Mouse (Mus musculus): ENCODE results near the gene Pla2g4b. TPM values are rescaled to one million over a fixed set of nuclear protein-coding genes. Genes with fewer than 3 reads are reported as not detected.

Pla2g4b gene
- polyA plus RNA-seq, 1 experiment from 2014 or later, result 1.3 TPM

- H3K27me3 ChIP-seq (ENCODE audit: control insufficient read depth, insufficient read depth, low read length), result no peaks in the 10 kb centered on the region
- H3K9me3 ChIP-seq (ENCODE audit: control insufficient read depth, low read length), result no peaks in the 10 kb centered on the region
- no peak overlapping the region for H3K9ac ChIP-seq (ENCODE audit: low read depth, low read length)
- H3K36me3 ChIP-seq (ENCODE audit: control insufficient read depth, insufficient read depth, low read length), result peaks cover 7% of the 10 kb centered on the region; the same call in 1 of the 2 replicates
- H3K27ac ChIP-seq (ENCODE audit: low read depth, low read length), result no peak overlapping the region
- WGBS, result 26% methylated on average over 4 of the region's 4 CpGs
- H3K4me1 ChIP-seq (ENCODE audit: control insufficient read depth, insufficient read depth, low read length), result no peaks in the 10 kb centered on the region
- H3K4me3 ChIP-seq (ENCODE audit: low read length), result no peak overlapping the region
- ATAC-seq (ENCODE audit: low FRiP score, low TSS enrichment), result no peak
- H3K4me2 ChIP-seq (replicated peaks; ENCODE audit: low read depth, low read length), result no peak overlapping the region
Observed at GRCm38 (mm10) chr2:120008672-120009071, 24.5 kb upstream of the Pla2g4b start.

DNA sequence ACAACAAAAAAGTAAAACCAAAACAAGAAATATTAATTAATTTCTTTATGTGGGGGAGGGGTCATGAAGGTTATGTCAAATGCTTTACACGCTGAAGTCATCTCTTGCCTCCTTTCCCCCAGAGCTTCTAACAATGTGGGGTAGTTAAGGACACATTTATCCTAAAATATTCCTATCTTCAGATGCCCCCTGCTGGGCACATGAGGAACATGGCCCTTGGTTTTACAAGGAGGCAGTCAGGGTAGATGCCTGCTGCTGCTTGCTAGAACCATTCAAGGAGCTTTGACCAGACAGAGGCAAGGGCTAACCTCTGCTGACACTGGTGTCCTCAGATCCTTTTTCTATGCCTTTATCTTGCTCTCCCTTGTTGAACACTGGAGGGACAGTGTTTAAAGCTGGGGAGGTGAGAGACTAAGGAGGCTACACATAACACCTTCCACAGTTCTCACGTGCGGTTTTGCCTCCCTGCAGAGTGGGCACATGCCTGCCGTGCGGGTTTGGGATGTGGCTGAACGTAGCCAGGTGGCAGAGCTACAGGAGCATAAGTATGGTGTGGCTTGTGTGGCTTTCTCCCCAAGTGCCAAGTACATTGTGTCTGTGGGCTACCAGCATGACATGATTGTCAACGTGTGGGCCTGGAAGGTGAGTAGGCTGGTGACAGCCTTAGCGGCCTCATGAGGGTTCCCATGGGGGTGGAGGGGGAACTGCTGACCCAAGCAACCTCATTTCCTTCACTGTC lies 21.6 kb upstream of the Pla2g4b start:
- 83% methylated on average over 8 of the region's 8 CpGs for WGBS
- H3K4me3 ChIP-seq (ENCODE audit: low read length), result no peak overlapping the region
- H3K9ac ChIP-seq (ENCODE audit: low read depth, low read length), result no peak overlapping the region
- H3K9me3 ChIP-seq (ENCODE audit: control insufficient read depth, low read length), result no peaks in the 10 kb centered on the region
- no peaks in the 10 kb centered on the region for H3K27me3 ChIP-seq (ENCODE audit: control insufficient read depth, insufficient read depth, low read length)
- ATAC-seq (ENCODE audit: low FRiP score, low TSS enrichment), result 0 out of 2 replicates have a peak, but pooled peaks have one; percentile 49
- H3K27ac ChIP-seq (ENCODE audit: low read depth, low read length), result no peak overlapping the region
- no peak overlapping the region for H3K4me2 ChIP-seq (replicated peaks; ENCODE audit: low read depth, low read length)
- H3K4me1 ChIP-seq (ENCODE audit: control insufficient read depth, insufficient read depth, low read length), result no peaks in the 10 kb centered on the region
- H3K36me3 ChIP-seq (ENCODE audit: control insufficient read depth, insufficient read depth, low read length), result peaks cover 28% of the 10 kb centered on the region

- H3K9me3 ChIP-seq (ENCODE audit: control insufficient read depth, low read length), result no peaks in the 10 kb centered on the region
- WGBS, result 70% methylated on average over 13 of the region's 13 CpGs
- H3K9ac ChIP-seq (ENCODE audit: low read depth, low read length), result no peak overlapping the region
- no peaks in the 10 kb centered on the region for H3K27me3 ChIP-seq (ENCODE audit: control insufficient read depth, insufficient read depth, low read length)
- H3K4me2 ChIP-seq (replicated peaks; ENCODE audit: low read depth, low read length), result no peak overlapping the region
- H3K36me3 ChIP-seq (ENCODE audit: control insufficient read depth, insufficient read depth, low read length), result peaks cover 39% of the 10 kb centered on the region
- no peak overlapping the region for H3K27ac ChIP-seq (ENCODE audit: low read depth, low read length)
- H3K4me3 ChIP-seq (ENCODE audit: low read length), result no peak overlapping the region
- no peak for ATAC-seq (ENCODE audit: low FRiP score, low TSS enrichment)
- H3K4me1 ChIP-seq (ENCODE audit: control insufficient read depth, insufficient read depth, low read length), result no peaks in the 10 kb centered on the region
Observed at GRCm38 (mm10) chr2:120012924-120013323, 20.3 kb upstream of the Pla2g4b start.

- peaks cover 49% of the 10 kb centered on the region for H3K36me3 ChIP-seq (ENCODE audit: control insufficient read depth, insufficient read depth, low read length)
- no peak overlapping the region for H3K4me2 ChIP-seq (replicated peaks; ENCODE audit: low read depth, low read length)
- no peaks in the 10 kb centered on the region for H3K4me1 ChIP-seq (ENCODE audit: control insufficient read depth, insufficient read depth, low read length)
- ATAC-seq (ENCODE audit: low FRiP score, low TSS enrichment), result no peak
- WGBS, result 91% methylated on average over 2 of the region's 2 CpGs
- no peak overlapping the region for H3K9ac ChIP-seq (ENCODE audit: low read depth, low read length)
- no peak overlapping the region for H3K27ac ChIP-seq (ENCODE audit: low read depth, low read length)
- H3K9me3 ChIP-seq (ENCODE audit: control insufficient read depth, low read length), result no peaks in the 10 kb centered on the region
- no peaks in the 10 kb centered on the region for H3K27me3 ChIP-seq (ENCODE audit: control insufficient read depth, insufficient read depth, low read length)
- no peak overlapping the region for H3K4me3 ChIP-seq (ENCODE audit: low read length)
Observed at GRCm38 (mm10) chr2:120013831-120014486, 19.3 kb upstream of the Pla2g4b start.

DNA sequence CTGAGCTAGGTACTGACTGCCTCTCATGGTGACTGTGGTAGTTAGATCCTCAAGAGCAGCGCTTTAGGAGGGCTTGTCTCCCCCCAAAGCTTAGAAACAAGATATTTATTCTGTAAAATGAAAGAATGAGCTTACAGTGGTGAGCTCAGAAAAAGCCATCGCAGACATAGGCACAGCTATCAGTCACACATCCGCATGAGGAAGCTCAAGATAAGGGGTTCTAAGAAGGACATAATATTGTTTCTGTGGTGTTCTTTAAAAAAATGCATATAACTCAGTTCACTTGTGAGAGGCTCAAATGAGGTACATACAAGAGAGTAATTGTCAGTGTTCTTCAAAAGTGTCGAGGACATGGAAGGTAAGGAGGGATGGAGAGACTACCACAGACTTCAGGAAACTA lies 17.3 kb upstream of the Pla2g4b start:
- H3K9ac ChIP-seq (ENCODE audit: low read depth, low read length), result no peak overlapping the region
- H3K9me3 ChIP-seq (ENCODE audit: control insufficient read depth, low read length), result no peaks in the 10 kb centered on the region
- 94% methylated on average over 4 of the region's 4 CpGs for WGBS
- ATAC-seq (ENCODE audit: low FRiP score, low TSS enrichment), result no peak
- H3K36me3 ChIP-seq (ENCODE audit: control insufficient read depth, insufficient read depth, low read length), result peaks cover 64% of the 10 kb centered on the region
- no peaks in the 10 kb centered on the region for H3K4me1 ChIP-seq (ENCODE audit: control insufficient read depth, insufficient read depth, low read length)
- H3K4me2 ChIP-seq (replicated peaks; ENCODE audit: low read depth, low read length), result no peak overlapping the region
- no peak overlapping the region for H3K4me3 ChIP-seq (ENCODE audit: low read length)
- H3K27me3 ChIP-seq (ENCODE audit: control insufficient read depth, insufficient read depth, low read length), result no peaks in the 10 kb centered on the region
- no peak overlapping the region for H3K27ac ChIP-seq (ENCODE audit: low read depth, low read length)

- H3K27me3 ChIP-seq (ENCODE audit: control insufficient read depth, insufficient read depth, low read length), result no peaks in the 10 kb centered on the region
- WGBS, result 92% methylated on average over 12 of the region's 12 CpGs
- H3K36me3 ChIP-seq (ENCODE audit: control insufficient read depth, insufficient read depth, low read length), result peaks cover 81% of the 10 kb centered on the region
- no peak for ATAC-seq (ENCODE audit: low FRiP score, low TSS enrichment)
- H3K4me2 ChIP-seq (replicated peaks; ENCODE audit: low read depth, low read length), result no peak overlapping the region
- H3K27ac ChIP-seq (ENCODE audit: low read depth, low read length), result no peak overlapping the region
- H3K9me3 ChIP-seq (ENCODE audit: control insufficient read depth, low read length), result no peaks in the 10 kb centered on the region
- no peaks in the 10 kb centered on the region for H3K4me1 ChIP-seq (ENCODE audit: control insufficient read depth, insufficient read depth, low read length)
- no peak overlapping the region for H3K4me3 ChIP-seq (ENCODE audit: low read length)
- no peak overlapping the region for H3K9ac ChIP-seq (ENCODE audit: low read depth, low read length)
Observed at GRCm38 (mm10) chr2:120017599-120017998, 15.6 kb upstream of the Pla2g4b start.

GRCm38 (mm10) chr2:120024337-120024736 lies 8.9 kb upstream of the Pla2g4b start:
- Histone ChIP-seq H3K27me3 (ENCODE audit: control insufficient read depth, insufficient read depth, low read length) (no peaks in the 10 kb centered on the region), H3K9me3 (ENCODE audit: control insufficient read depth, low read length) (no peaks in the 10 kb centered on the region), H3K36me3 (ENCODE audit: control insufficient read depth, insufficient read depth, low read length) (peaks cover 60% of the 10 kb centered on the region), H3K4me2 (replicated peaks; ENCODE audit: low read depth, low read length) (no peak overlapping the region), H3K4me3 (ENCODE audit: low read length) (no peak overlapping the region), H3K27ac (ENCODE audit: low read depth, low read length) (no peak overlapping the region), H3K4me1 (ENCODE audit: control insufficient read depth, insufficient read depth, low read length) (peaks cover 4% of the 10 kb centered on the region; the same call in 1 of the 2 replicates), H3K9ac (ENCODE audit: low read depth, low read length) (no peak overlapping the region)
- 81% methylated on average over 5 of the region's 5 CpGs for WGBS
- ATAC-seq (ENCODE audit: low FRiP score, low TSS enrichment), result no peak

DNA sequence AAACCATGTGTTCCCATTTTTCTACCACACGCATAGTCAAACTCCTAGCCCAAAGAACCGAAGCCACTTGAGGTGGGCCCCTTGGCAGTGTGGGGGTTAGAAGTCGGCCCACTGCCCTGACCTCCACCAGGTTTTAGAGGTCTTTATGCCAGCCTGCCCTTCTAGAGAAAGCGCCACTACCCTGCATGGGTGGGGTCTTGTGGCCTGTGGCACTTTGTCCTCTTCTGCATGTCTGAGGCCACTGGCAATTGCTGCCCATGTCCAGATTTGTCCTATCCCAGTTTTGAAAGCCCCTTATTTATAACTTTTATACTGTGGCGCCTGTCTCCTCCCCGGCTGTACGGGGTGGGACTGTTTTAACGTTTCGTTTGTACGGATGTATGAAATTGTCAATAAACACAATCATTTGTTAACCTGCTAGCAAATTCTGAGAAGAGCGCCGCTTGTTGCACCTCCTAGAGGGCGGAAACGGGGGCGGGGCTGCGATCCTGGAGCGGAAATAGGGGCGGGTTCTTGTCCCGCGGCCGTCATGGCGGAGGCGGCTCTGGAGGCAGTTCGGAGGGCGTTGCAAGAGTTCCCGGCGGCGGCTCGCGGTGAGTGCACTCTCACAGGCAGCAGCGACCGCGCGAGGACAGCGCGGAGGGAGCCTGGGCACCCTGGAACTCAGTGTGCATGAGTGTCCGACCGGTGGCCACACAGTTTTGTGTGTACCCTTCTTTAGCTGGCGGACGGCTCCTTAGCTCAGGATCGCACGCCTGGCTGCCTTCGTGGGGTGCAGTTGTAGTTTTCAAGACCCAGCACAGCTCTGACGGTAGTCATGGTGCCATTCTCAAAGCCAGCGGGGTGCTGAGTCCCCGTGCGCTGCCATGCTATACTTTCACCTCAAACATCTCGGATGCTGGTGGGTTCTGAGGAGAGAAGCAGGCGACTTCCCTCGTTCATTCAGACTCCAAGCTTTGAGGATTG lies 6.0 kb upstream of the Pla2g4b start, which contains the start of the genes Jmjd7 and Gm28042:
Gene Jmjd7, plus strand, starts transcription at position 500 of the 966 bp plus-strand sequence.
Gene Gm28042, plus strand, starts transcription at position 510 of the 966 bp plus-strand sequence.
- Histone ChIP-seq H3K4me2 (replicated peaks; ENCODE audit: low read depth, low read length) (peak within 1 kb of the TSS; percentile 56), H3K9ac (ENCODE audit: low read depth, low read length) (peak within 1 kb of the TSS; percentile 87), H3K4me3 (ENCODE audit: low read length) (peak within 1 kb of the TSS; percentile 82), H3K9me3 (ENCODE audit: control insufficient read depth, low read length) (no peaks in the 10 kb centered on the region), H3K36me3 (ENCODE audit: control insufficient read depth, insufficient read depth, low read length) (peaks cover 57% of the 10 kb centered on the region), H3K27me3 (ENCODE audit: control insufficient read depth, insufficient read depth, low read length) (no peaks in the 10 kb centered on the region), H3K27ac (ENCODE audit: low read depth, low read length) (peak within 1 kb of the TSS; percentile 63), H3K4me1 (ENCODE audit: control insufficient read depth, insufficient read depth, low read length) (peaks cover 4% of the 10 kb centered on the region; the same call in 1 of the 2 replicates)
- peak; percentile 93 for ATAC-seq (ENCODE audit: low FRiP score, low TSS enrichment)
- 4% methylated on average over 50 of the region's 50 CpGs for WGBS

Data from kidney, embryonic 14.5 days (tissue).